Mouse (Mus musculus) hindbrain, postnatal 0 days (tissue): ENCODE data around the gene Zfp683. TPM values are rescaled to one million over a fixed set of nuclear protein-coding genes. Genes with fewer than 3 reads are reported as not detected.

Experiments
- ATAC-seq: fragments of 200-750 bp; cut with Nextera tagmentation; 2 replicates; pipeline ENCODE4 v1.8.0; 2017; ENCODE audit warnings: mild to moderate bottlenecking, moderate TSS enrichment, moderate library complexity
- DNase-seq: peaks from one replicate; pipeline ENCODE4 v3.0.0-alpha.2; 2015; ENCODE audit warnings: low spot score
- H3K27ac ChIP-seq: fragments of 300-500 bp; sonication (generic); 2 replicates; pipeline ENCODE4 v1.5.1; 2014; ENCODE audit warnings: mild to moderate bottlenecking
- H3K27me3 ChIP-seq: fragments of 300-500 bp; sonication (generic); 2 replicates; pipeline ENCODE4 v1.6.1; 2014; ENCODE audit warnings: low read length, mixed read lengths; ENCODE audit not compliant: insufficient read depth
- H3K36me3 ChIP-seq: fragments of 300-500 bp; sonication (generic); 2 replicates; pipeline ENCODE4 v1.6.1; 2014; ENCODE audit warnings: low read length, mixed read lengths; ENCODE audit not compliant: insufficient read depth
- H3K4me1 ChIP-seq: fragments of 300-500 bp; sonication (generic); 2 replicates; pipeline ENCODE4 v1.6.1; 2014; ENCODE audit warnings: antibody characterized with exemption, low read length, mixed read lengths; ENCODE audit not compliant: insufficient read depth
- H3K4me2 ChIP-seq: fragments of 300-500 bp; sonication (generic); 2 replicates; pipeline ENCODE4 v1.6.1; 2014; ENCODE audit warnings: low read depth, mild to moderate bottlenecking, low read length, moderate library complexity, mixed read lengths
- H3K4me3 ChIP-seq: fragments of 300-500 bp; sonication (generic); 2 replicates; pipeline ENCODE4 v1.5.1; 2014; ENCODE audit warnings: low read length
- H3K9ac ChIP-seq: fragments of 300-500 bp; sonication (generic); replicated peaks from 2 replicates; pipeline ENCODE4 v1.6.1; 2014; ENCODE audit warnings: mild to moderate bottlenecking, low read length, moderate library complexity, mixed read lengths
- H3K9me3 ChIP-seq: fragments of 300-500 bp; sonication (generic); 2 replicates; pipeline ENCODE4 v1.6.1; 2016; ENCODE audit warnings: low read length, mixed read lengths
- CTCF ChIP-seq: IDR thresholded peaks from 2 replicates; pipeline ENCODE4 v1.5.1; 2016; ENCODE audit warnings: antibody characterized with exemption, control low read depth, low read depth
- WGBS: fragments of 180-500 bp; shearing (Covaris S2); extraction: QIAGEN DNeasy Blood & Tissue Kit; methylation state at CpG from one replicate; pipeline ENCODE4 v1.1.7; 2014; 5-methylcytosine and 5-hydroxymethylcytosine counted together
- polyA plus RNA-seq: library from polyadenylated mRNA; unstranded; fragments of >200 nt; fragmentation: Nextera tagmentation; extraction: Ambion mirVana; gene quantifications from 2 replicates; pipeline ENCODE4 v1.2.1, GENCODE M21; 2015
- total RNA-seq: library from RNA; depleted of rRNA; stranded (reverse); fragments of >200 nt; gene quantifications from 2 replicates; pipeline ENCODE4 v1.2.3, GENCODE M21; 2014; rRNA removed

Zfp683 gene
- total and polyA plus RNA-seq, 2 experiments from 2014 or later = not detected

GRCm38 (mm10) chr4:134108196-134108595 is 54.6 kb downstream of the Zfp683 start:
- TF ChIP-seq CTCF = no peak
- H3K36me3 ChIP-seq = no peaks in the 10 kb centered on the region
- no peaks in the 10 kb centered on the region for H3K4me1 ChIP-seq
- no peaks in the 10 kb centered on the region for H3K9me3 ChIP-seq
- H3K4me2 ChIP-seq = no peak overlapping the region
- H3K9ac ChIP-seq = no peak overlapping the region
- no peak for ATAC-seq
- no peaks in the 10 kb centered on the region for H3K27me3 ChIP-seq
- 67% methylated on average over 5 of the region's 5 CpGs for WGBS
- no peak overlapping the region for H3K27ac ChIP-seq
- DNase-seq = no peak
- no peak overlapping the region for H3K4me3 ChIP-seq

Other genes starting within 250 kb of the Zfp683 start
- gene Rps6ka1, start 166.0 kb upstream of the Zfp683 start, total RNA-seq = 28.0 and 31.1 TPM in 2 replicates
- gene Rps6ka1, start 166.0 kb upstream of the Zfp683 start, polyA plus RNA-seq = 20.4 and 22.6 TPM in 2 replicates
- 195 and 225 TPM in 2 replicates for gene Hmgn2, start 85.2 kb upstream of the Zfp683 start, total RNA-seq
- 1,094 and 1,203 TPM in 2 replicates for gene Hmgn2, start 85.2 kb upstream of the Zfp683 start, polyA plus RNA-seq
- 43.1 and 49.5 TPM in 2 replicates for gene Dhdds, start 52.9 kb upstream of the Zfp683 start, total RNA-seq
- 41.5 and 41.8 TPM in 2 replicates for gene Dhdds, start 52.9 kb upstream of the Zfp683 start, polyA plus RNA-seq
- not detected in 2 replicates for gene Lin28a, start 35.0 kb upstream of the Zfp683 start, total RNA-seq
- 0.05 TPM in 1 of 2 replicates, not detected in the other for gene Lin28a, start 35.0 kb upstream of the Zfp683 start, polyA plus RNA-seq
- gene Crybg2, start 7.0 kb downstream of the Zfp683 start, total RNA-seq = 1.7 and 2.8 TPM in 2 replicates
- 5.9 and 6.7 TPM in 2 replicates for gene Crybg2, start 7.0 kb downstream of the Zfp683 start, polyA plus RNA-seq
- not detected in 2 replicates for gene Cd52, start 41.2 kb downstream of the Zfp683 start, total RNA-seq
- 2.7 TPM in 2 replicates for gene Cd52, start 41.2 kb downstream of the Zfp683 start, polyA plus RNA-seq
- 3.5 and 8.9 TPM in 2 replicates for gene Ubxn11, start 48.7 kb downstream of the Zfp683 start, total RNA-seq
- gene Ubxn11, start 48.7 kb downstream of the Zfp683 start, polyA plus RNA-seq = 14.0 and 14.6 TPM in 2 replicates
- gene Sh3bgrl3, start 75.0 kb downstream of the Zfp683 start, total RNA-seq = 220 and 259 TPM in 2 replicates
- gene Sh3bgrl3, start 75.0 kb downstream of the Zfp683 start, polyA plus RNA-seq = 553 and 564 TPM in 2 replicates
- 12.9 and 19.6 TPM in 2 replicates for gene Cep85, start 133.3 kb downstream of the Zfp683 start, total RNA-seq
- gene Cep85, start 133.3 kb downstream of the Zfp683 start, polyA plus RNA-seq = 16.2 and 17.8 TPM in 2 replicates
- not detected in 2 replicates for gene Gm7534, start 149.2 kb downstream of the Zfp683 start, total RNA-seq
- gene Gm7534, start 149.2 kb downstream of the Zfp683 start, polyA plus RNA-seq = not detected in 2 replicates
- gene Catsper4, start 173.5 kb downstream of the Zfp683 start, total RNA-seq = not detected in 2 replicates
- gene Catsper4, start 173.5 kb downstream of the Zfp683 start, polyA plus RNA-seq = 0.11 and 0.20 TPM in 2 replicates
- gene Cnksr1, start 184.6 kb downstream of the Zfp683 start, total RNA-seq = 0.26 TPM in 1 of 2 replicates, not detected in the other
- 0.14 and 0.25 TPM in 2 replicates for gene Cnksr1, start 184.6 kb downstream of the Zfp683 start, polyA plus RNA-seq
- gene E130218I03Rik, start 189.8 kb downstream of the Zfp683 start, total RNA-seq = 0.31 TPM in 1 of 2 replicates, not detected in the other
- gene E130218I03Rik, start 189.8 kb downstream of the Zfp683 start, polyA plus RNA-seq = 0.95 and 1.4 TPM in 2 replicates
- gene Zfp593, start 191.8 kb downstream of the Zfp683 start, total RNA-seq = 10.2 and 10.6 TPM in 2 replicates
- gene Zfp593, start 191.8 kb downstream of the Zfp683 start, polyA plus RNA-seq = 11.0 and 12.5 TPM in 2 replicates
- gene Gm30191, start 193.1 kb downstream of the Zfp683 start, total RNA-seq = not detected in 2 replicates
- 0.59 and 0.79 TPM in 2 replicates for gene Gm30191, start 193.1 kb downstream of the Zfp683 start, polyA plus RNA-seq
- gene Grrp1, start 200.3 kb downstream of the Zfp683 start, total RNA-seq = 13.7 and 18.4 TPM in 2 replicates
- 11.1 and 12.2 TPM in 2 replicates for gene Grrp1, start 200.3 kb downstream of the Zfp683 start, polyA plus RNA-seq
- gene Pdik1l, start 234.1 kb downstream of the Zfp683 start, total RNA-seq = 25.5 and 35.2 TPM in 2 replicates
- 23.3 and 24.8 TPM in 2 replicates for gene Pdik1l, start 234.1 kb downstream of the Zfp683 start, polyA plus RNA-seq